Mouse (Mus musculus) retina, postnatal 1 day (tissue): Measurements from ENCODE around the gene Tmem245.

Source experiments
- DNase-seq: peaks from one replicate; pipeline ENCODE4 v3.0.0-alpha.2; 2012

Gene Tmem245

GRCm38 (mm10) chr4:56946641-56947640, at the start of gene Tmem245:
Gene Tmem245, minus strand, starts transcription at chr4:56947437.
- peak; percentile 96 for DNase-seq

- DNase-seq, result no peak
Measured at GRCm38 (mm10) chr4:56993331-56993730, 46.1 kb upstream of the Tmem245 start.

- DNase-seq, result no peak
Measured at GRCm38 (mm10) chr4:56991951-56992350, 44.7 kb upstream of the Tmem245 start.

GRCm38 (mm10) chr4:56990215-56990584, 43.0 kb upstream of the Tmem245 start, which contains the start of gene Frrs1l:
Gene Frrs1l, minus strand, starts transcription at chr4:56990391.
- no peak for DNase-seq

- DNase-seq, result peak; percentile 59
Measured at GRCm38 (mm10) chr4:56989431-56990214, 42.4 kb upstream of the Tmem245 start.

GRCm38 (mm10) chr4:56965586-56966179, 18.4 kb upstream of the Tmem245 start:
- DNase-seq, result no peak

- no peak for DNase-seq
Measured at GRCm38 (mm10) chr4:56963687-56964086, 16.4 kb upstream of the Tmem245 start.

GRCm38 (mm10) chr4:56961320-56961925, 14.2 kb upstream of the Tmem245 start:
- DNase-seq, result no peak

GRCm38 (mm10) chr4:56957518-56957917, 10.3 kb upstream of the Tmem245 start:
- no peak for DNase-seq

GRCm38 (mm10) chr4:56953235-56953634, 6.0 kb upstream of the Tmem245 start:
- DNase-seq, result no peak

- DNase-seq, result no peak
Measured at GRCm38 (mm10) chr4:56951701-56952100, 4.5 kb upstream of the Tmem245 start.

GRCm38 (mm10) chr4:56949494-56949893, 2.3 kb upstream of the Tmem245 start:
- DNase-seq, result no peak

- DNase-seq, result no peak
Measured at GRCm38 (mm10) chr4:56946180-56946579, 1.1 kb downstream of the Tmem245 start.

- DNase-seq, result peak; percentile 42
Measured at GRCm38 (mm10) chr4:56944286-56944685, 3.0 kb downstream of the Tmem245 start.

GRCm38 (mm10) chr4:56943258-56943657, 4.0 kb downstream of the Tmem245 start:
- DNase-seq, result no peak

GRCm38 (mm10) chr4:56942567-56942966, 4.7 kb downstream of the Tmem245 start:
- no peak for DNase-seq

GRCm38 (mm10) chr4:56941481-56941880, 5.8 kb downstream of the Tmem245 start:
- no peak for DNase-seq

GRCm38 (mm10) chr4:56937136-56937535, 10.1 kb downstream of the Tmem245 start:
- no peak for DNase-seq

- DNase-seq, result no peak
Measured at GRCm38 (mm10) chr4:56935327-56935726, 11.9 kb downstream of the Tmem245 start.

GRCm38 (mm10) chr4:56933154-56933553, 14.1 kb downstream of the Tmem245 start:
- DNase-seq, result no peak

GRCm38 (mm10) chr4:56932096-56932495, 15.1 kb downstream of the Tmem245 start:
- DNase-seq, result no peak

GRCm38 (mm10) chr4:56930312-56930711, 16.9 kb downstream of the Tmem245 start:
- DNase-seq, result no peak

- no peak for DNase-seq
Measured at GRCm38 (mm10) chr4:56926971-56927370, 20.3 kb downstream of the Tmem245 start.
